Mouse (Mus musculus): Measurements from ENCODE around the gene Kctd6.

GRCm38 (mm10) chr14:8259166-8259565 lies 45.2 kb downstream of the Kctd6 start, which contains the start of gene Acox2:
- TF ChIP-seq EP300 (IDR thresholded peaks at IDR 0.05; ENCODE audit: low read depth) (no peak), CTCF (IDR thresholded peaks at IDR 0.05; ENCODE audit: low read depth) (no peak)

All from liver, embryonic 14.5 days (tissue).